10 mouse cellular contexts compared by ENCODE assay signal in the genomic region with DNA sequence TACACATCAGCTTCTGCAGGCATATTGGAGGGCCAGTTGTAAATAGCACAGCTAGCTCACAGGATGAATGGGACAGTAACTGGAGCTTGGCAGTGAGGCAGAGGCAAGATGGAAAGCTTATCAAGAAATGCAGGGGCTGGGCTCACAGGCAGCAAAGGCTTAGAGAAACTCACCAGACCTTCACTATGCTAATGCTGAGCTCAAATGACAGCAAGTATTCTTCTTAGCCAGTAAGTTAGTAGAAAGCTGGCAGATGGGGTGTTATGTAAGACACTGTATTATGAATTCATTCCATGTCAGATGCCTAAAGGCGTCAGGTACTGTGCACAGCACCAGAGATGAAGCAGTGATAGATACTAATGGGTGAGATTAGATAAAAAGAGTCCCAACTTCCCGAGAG. TPM values are rescaled to one million over a fixed set of nuclear protein-coding genes. Genes with fewer than 3 reads are reported as not detected.
DNase-seq lines count a peak whose midpoint lies in the region; ATAC-seq and TF ChIP-seq lines count a peak whose summit lies in the region.
"Had no signal": no experiment of that assay in that cellular context is flagged by ENCODE, and none has a peak within 500 bp of the region (broad histone marks: within the 10 kb centered on the region; RNA-seq: fewer than 3 reads in every experiment).

No protein-coding gene starts in this region.

- no peaks in the 10 kb centered on the region for H3K27me3 ChIP-seq in intestine, postnatal 0 days (replicated peaks; ENCODE audit: control insufficient read depth, insufficient read depth, low read length)
- H3K27me3 ChIP-seq: midbrain, embryonic 15.5 days had no signal

- 83% methylated on average over 2 of the region's 2 CpGs for WGBS in intestine, postnatal 0 days

- no peak for ATAC-seq in intestine, postnatal 0 days
- ATAC-seq: midbrain, embryonic 15.5 days had no signal

- no peak overlapping the region for H3K4me2 ChIP-seq in intestine, postnatal 0 days (replicated peaks; ENCODE audit: low read depth)
- H3K4me2 ChIP-seq: midbrain, embryonic 15.5 days had no signal

- H3K4me3 ChIP-seq in layer of hippocampus, adult 2 months: no peak overlapping the region
- H3K4me3 ChIP-seq in intestine, postnatal 0 days (ENCODE audit: low read depth, low read length): no peak overlapping the region
- H3K4me3 ChIP-seq: midbrain, embryonic 15.5 days had no signal

- intact Hi-C loops in left cerebral cortex, postnatal 25 days (cut with DNase I): no loop called here

- H3K27ac ChIP-seq in layer of hippocampus, adult 2 months: peak overlapping the region; percentile 86
- H3K27ac ChIP-seq in intestine, postnatal 0 days (ENCODE audit: low read depth, low read length): no peak overlapping the region
- H3K27ac ChIP-seq: midbrain, embryonic 15.5 days had no signal

- H3K4me1 ChIP-seq in intestine, postnatal 0 days (replicated peaks; ENCODE audit: control insufficient read depth, insufficient read depth, low read length): no peaks in the 10 kb centered on the region

- peak; percentile 28 for DNase-seq in cerebellum, adult 9-10 months
- no peak for DNase-seq in cerebellum, postnatal 10 days
- peak; percentile 91 for DNase-seq in brain, adult 2 months (ENCODE audit: low read depth, low spot score)
- DNase-seq in layer of hippocampus, adult 2 months (ENCODE audit: low spot score in 2 of 2): peak; percentile 52 to 86
- DNase-seq in left cerebral cortex, postnatal 25 days (ENCODE audit: low spot score in 2 of 2): peak; percentile 73 to 96
- no peak for DNase-seq in lung, postnatal 36 days
- DNase-seq in MN1 (ENCODE audit: low spot score): no peak
- DNase-seq: lung, adult 2 months had no signal

- TF ChIP-seq CTCF in layer of hippocampus, adult 2 months (conservative IDR thresholded peaks at IDR 0.05): no peak
- TF ChIP-seq CTCF in intestine, postnatal 0 days (IDR thresholded peaks at IDR 0.05; ENCODE audit: low read depth): no peak

- H3K9me3 ChIP-seq in intestine, postnatal 0 days (ENCODE audit: control insufficient read depth): no peaks in the 10 kb centered on the region
- H3K9me3 ChIP-seq: midbrain, embryonic 15.5 days had no signal

- H3K36me3 ChIP-seq in intestine, postnatal 0 days (ENCODE audit: control insufficient read depth, insufficient read depth): no peaks in the 10 kb centered on the region; the same call in 1 of the 2 replicates
- H3K36me3 ChIP-seq: midbrain, embryonic 15.5 days had no signal

- no peak overlapping the region for H3K9ac ChIP-seq in intestine, postnatal 0 days (ENCODE audit: low read depth, low read length)
- H3K9ac ChIP-seq: midbrain, embryonic 15.5 days had no signal

RNA-seq across cellular contexts. Expression of a gene that starts 58.6 kb away (rescaled TPM):
- total RNA-seq in layer of hippocampus, adult 2 months (2021): 10 to 100 TPM; 22.8 to 23.2 TPM
- 10 to 100 TPM; 19.0 to 21.7 TPM for total RNA-seq in left cerebral cortex, postnatal 25 days (2021)
- polyA plus RNA-seq in intestine, postnatal 0 days (2015; fragmentation: Nextera tagmentation; extraction: Ambion mirVana): 16.7 and 18.2 TPM in 2 replicates

Comparison
In these comparisons a context has a peak if more than half of its experiments do, and no peak if none do; other contexts are left out.
1. DNase-seq: peak in cerebellum, adult 9-10 months (single experiment), brain, adult 2 months (single experiment), layer of hippocampus, adult 2 months (2 of 2) and left cerebral cortex, postnatal 25 days (2 of 2); none in cerebellum, postnatal 10 days (0 of 2), lung, postnatal 36 days (single experiment) and MN1 (single experiment).